Comparison of ENCODE assay signal across 16 mouse cellular contexts in the genomic region with DNA sequence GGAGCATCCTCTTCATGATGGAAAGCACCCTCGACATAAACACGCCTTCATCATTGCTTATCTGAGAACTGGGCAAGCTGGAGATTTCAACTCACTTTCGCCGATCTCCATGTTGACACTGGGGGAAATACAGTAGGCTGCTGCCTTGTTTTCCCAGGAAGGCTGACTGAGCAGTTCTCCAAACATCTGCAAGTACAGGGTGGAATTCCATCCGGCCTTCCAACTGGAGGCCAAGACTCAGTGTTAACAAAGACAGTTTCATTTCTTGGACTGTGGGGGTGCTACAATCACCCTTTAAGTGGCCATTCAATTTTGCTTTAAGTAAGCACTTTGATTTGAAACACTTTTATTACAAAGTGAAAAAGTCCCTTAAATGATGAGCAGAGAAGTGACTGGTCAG.
"Had no signal": no experiment of that assay in that cellular context is flagged by ENCODE, and none has a peak within 500 bp of the region (broad histone marks: within the 10 kb centered on the region; RNA-seq: fewer than 3 reads in every experiment).

No protein-coding gene starts in this region.

- H3K4me2 ChIP-seq: lung, embryonic 14.5 days; midbrain, embryonic 11.5 days; midbrain, embryonic 13.5 days; midbrain, embryonic 15.5 days; neural tube, embryonic 12.5 days; stomach, embryonic 15.5 days had no signal

- H3K27ac ChIP-seq: liver, embryonic 14.5 days; midbrain, embryonic 13.5 days; midbrain, embryonic 15.5 days; neural tube, embryonic 12.5 days; stomach, embryonic 15.5 days; stomach, postnatal 0 days had no signal

- H3K4me3 ChIP-seq: megakaryocyte, embryonic 14.5 days; midbrain, embryonic 13.5 days; midbrain, embryonic 15.5 days; neural tube, embryonic 12.5 days; stomach, embryonic 15.5 days had no signal

- H3K36me3 ChIP-seq: midbrain, embryonic 13.5 days; midbrain, embryonic 15.5 days; neural tube, embryonic 12.5 days; stomach, embryonic 15.5 days had no signal

- DNase-seq: lung, adult 18-20 months; lung, embryonic 14.5 days; lung, postnatal 10 days; lung, postnatal 4 days; right cerebral cortex, postnatal 14 days; thymus, adult 18-20 months; thymus, postnatal 14 days; thymus, postnatal 36 days had no signal

- H3K9me3 ChIP-seq: megakaryocyte, embryonic 14.5 days; midbrain, embryonic 13.5 days; midbrain, embryonic 15.5 days; neural tube, embryonic 12.5 days; stomach, embryonic 15.5 days had no signal

- H3K4me1 ChIP-seq: midbrain, embryonic 13.5 days; midbrain, embryonic 15.5 days; neural tube, embryonic 12.5 days; stomach, embryonic 15.5 days had no signal

- H3K27me3 ChIP-seq: midbrain, embryonic 13.5 days; midbrain, embryonic 15.5 days; neural tube, embryonic 12.5 days; stomach, embryonic 15.5 days had no signal
